Mouse (Mus musculus) thymus, postnatal 0 days (tissue): ENCODE results near the gene Gbe1. TPM values are rescaled to one million over a fixed set of nuclear protein-coding genes. Genes with fewer than 3 reads are reported as not detected.
A peak's percentile ranks its signal among the peaks of the same experiment; 100 is the strongest.

Experiments used
- DNase-seq: peaks from one replicate; pipeline ENCODE4 v3.0.0-alpha.2; 2015; ENCODE audit warnings: low spot score
- polyA plus RNA-seq: library from polyadenylated mRNA; unstranded; fragments of >200 nt; fragmentation: Nextera tagmentation; extraction: Ambion mirVana; gene quantifications from 2 replicates; pipeline ENCODE4 v1.2.1, GENCODE M21; 2015

Gbe1 gene
- polyA plus RNA-seq, 1 experiment from 2014 or later, result 24.7 TPM

- DNase-seq, result no peak
Measured at GRCm38 (mm10) chr16:70352571-70352970, 38.8 kb downstream of the Gbe1 start.

- DNase-seq, result no peak
Measured at GRCm38 (mm10) chr16:70353058-70353457, 39.3 kb downstream of the Gbe1 start.

- no peak for DNase-seq
Measured at GRCm38 (mm10) chr16:70358326-70358725, 44.6 kb downstream of the Gbe1 start.

GRCm38 (mm10) chr16:70365229-70365628 lies 51.5 kb downstream of the Gbe1 start:
- peak; percentile 19 for DNase-seq

GRCm38 (mm10) chr16:70381045-70381444 lies 67.3 kb downstream of the Gbe1 start:
- DNase-seq, result no peak

GRCm38 (mm10) chr16:70385494-70385893 lies 71.7 kb downstream of the Gbe1 start:
- DNase-seq, result no peak

- DNase-seq, result no peak
Measured at GRCm38 (mm10) chr16:70387385-70387784, 73.6 kb downstream of the Gbe1 start.

- DNase-seq, result peak; percentile 16
Measured at GRCm38 (mm10) chr16:70395276-70395675, 81.5 kb downstream of the Gbe1 start.

GRCm38 (mm10) chr16:70407780-70408179 lies 94.0 kb downstream of the Gbe1 start:
- no peak for DNase-seq

GRCm38 (mm10) chr16:70421077-70421476 lies 107.3 kb downstream of the Gbe1 start:
- DNase-seq, result no peak

- DNase-seq, result no peak
Measured at GRCm38 (mm10) chr16:70449520-70449919, 135.8 kb downstream of the Gbe1 start.

GRCm38 (mm10) chr16:70475583-70475982 lies 161.8 kb downstream of the Gbe1 start:
- DNase-seq, result no peak

- DNase-seq, result no peak
Measured at GRCm38 (mm10) chr16:70476161-70476560, 162.4 kb downstream of the Gbe1 start.

GRCm38 (mm10) chr16:70480494-70480893 lies 166.7 kb downstream of the Gbe1 start:
- DNase-seq, result no peak

- DNase-seq, result no peak
Measured at GRCm38 (mm10) chr16:70506457-70506856, 192.7 kb downstream of the Gbe1 start.

- no peak for DNase-seq
Measured at GRCm38 (mm10) chr16:70510938-70511337, 197.2 kb downstream of the Gbe1 start.

- no peak for DNase-seq
Measured at GRCm38 (mm10) chr16:70522861-70523260, 209.1 kb downstream of the Gbe1 start.

GRCm38 (mm10) chr16:70523566-70523965 lies 209.8 kb downstream of the Gbe1 start:
- no peak for DNase-seq

- DNase-seq, result no peak
Measured at GRCm38 (mm10) chr16:70524273-70524672, 210.5 kb downstream of the Gbe1 start.

- no peak for DNase-seq
Measured at GRCm38 (mm10) chr16:70527224-70527623, 213.5 kb downstream of the Gbe1 start.

- DNase-seq, result no peak
Measured at GRCm38 (mm10) chr16:70535224-70535623, 221.5 kb downstream of the Gbe1 start.

- DNase-seq, result no peak
Measured at GRCm38 (mm10) chr16:70550835-70551234, 237.1 kb downstream of the Gbe1 start.

GRCm38 (mm10) chr16:70561635-70562348 lies 248.0 kb downstream of the Gbe1 start:
- peak; percentile 1 for DNase-seq
